In the genomic region with DNA sequence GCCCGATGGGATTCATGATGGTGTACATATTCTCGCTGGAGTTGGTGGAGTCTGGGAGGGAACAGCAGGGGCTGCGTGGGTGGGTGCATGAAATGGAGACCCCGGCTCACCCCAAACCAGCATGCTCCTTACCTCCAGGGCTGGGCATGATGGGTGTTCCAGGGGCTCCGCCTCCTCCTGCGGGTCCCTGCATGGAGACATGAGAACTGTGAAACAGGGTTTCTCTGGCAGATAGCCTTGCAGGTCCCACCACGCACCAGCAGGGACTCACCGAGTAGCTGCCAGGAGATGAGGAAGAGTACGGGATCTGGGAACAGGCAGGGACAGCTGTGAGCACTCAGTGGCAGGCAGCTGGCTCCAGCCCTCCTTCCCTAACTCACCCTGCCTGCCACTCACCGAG, we compare ENCODE assay signal across 9 mouse cellular contexts. TPM values are rescaled to one million over a fixed set of nuclear protein-coding genes. Genes with fewer than 3 reads are reported as not detected.
DNase-seq lines count a peak whose midpoint lies in the region; ATAC-seq and TF ChIP-seq lines count a peak whose summit lies in the region.
"Had no signal": no experiment of that assay in that cellular context is flagged by ENCODE, and none has a peak within 500 bp of the region (broad histone marks: within the 10 kb centered on the region; RNA-seq: fewer than 3 reads in every experiment).

No protein-coding gene starts in this region.

- no peak for TF ChIP-seq CTCF in kidney, postnatal 0 days (IDR thresholded peaks at IDR 0.05; ENCODE audit: low read depth)
- TF ChIP-seq CTCF in brain, embryonic 14.5 days (IDR thresholded peaks at IDR 0.05; ENCODE audit: borderline replicate concordance, extremely low read depth, insufficient read depth, insufficient read length), result 0 out of 2 replicates have a peak, but pooled peaks have one; percentile 1

- DNase-seq in kidney, postnatal 0 days (ENCODE audit: low spot score), result peak; percentile 53
- no peak for DNase-seq in kidney, postnatal 14 days
- DNase-seq in brain, embryonic 14.5 days (ENCODE audit: low read depth), result no peak
- DNase-seq in heart, postnatal 4 days, result peak; percentile 25
- no peak for DNase-seq in midbrain, embryonic 11.5 days (ENCODE audit: low spot score, missing footprints)
- DNase-seq in urinary bladder, postnatal 14 days (ENCODE audit: low spot score), result no peak
- DNase-seq in urinary bladder, postnatal 10 days (ENCODE audit: low spot score), result no peak
- DNase-seq in cerebellum, adult 8-10 months, result no peak

- no peak overlapping the region for H3K27ac ChIP-seq in kidney, postnatal 0 days
- H3K27ac ChIP-seq in midbrain, embryonic 11.5 days (ENCODE audit: low read depth, low read length), result no peak overlapping the region; the same call in 1 of the 2 replicates

- 25% methylated on average over 10 of the region's 10 CpGs for WGBS in kidney, postnatal 0 days
- WGBS in midbrain, embryonic 11.5 days, result 18% methylated on average over 10 of the region's 10 CpGs

- H3K27me3 ChIP-seq in kidney, postnatal 0 days (ENCODE audit: insufficient read depth, low read length), result no peaks in the 10 kb centered on the region
- H3K27me3 ChIP-seq in midbrain, embryonic 11.5 days (ENCODE audit: control insufficient read depth, insufficient read depth, low read length), result peaks cover 6% of the 10 kb centered on the region; the same call in 1 of the 2 replicates
- H3K27me3 ChIP-seq: Patski had no signal

- H3K4me2 ChIP-seq in kidney, postnatal 0 days (ENCODE audit: low read length), result peak overlapping the region; percentile 74
- peak overlapping the region; percentile 77 for H3K4me2 ChIP-seq in midbrain, embryonic 11.5 days

- H3K9ac ChIP-seq in kidney, postnatal 0 days (ENCODE audit: low read depth, low read length), result peak overlapping the region; percentile 60; the same call in 1 of the 2 replicates
- H3K9ac ChIP-seq in midbrain, embryonic 11.5 days (ENCODE audit: low read length), result peak overlapping the region; percentile 80; the same call in 1 of the 2 replicates

- no peak overlapping the region for H3K4me3 ChIP-seq in kidney, postnatal 0 days (replicated peaks; ENCODE audit: low read depth, low read length)
- H3K4me3 ChIP-seq in midbrain, embryonic 11.5 days (ENCODE audit: low read depth, low read length), result peak overlapping the region; percentile 36

- peaks cover 30% of the 10 kb centered on the region for H3K4me1 ChIP-seq in kidney, postnatal 0 days (replicated peaks; ENCODE audit: insufficient read depth, low read length)
- peaks cover 52% of the 10 kb centered on the region for H3K4me1 ChIP-seq in midbrain, embryonic 11.5 days (ENCODE audit: control insufficient read depth, insufficient read depth, low read length)

- no peak for TF ChIP-seq POLR2A in brain, embryonic 14.5 days (IDR thresholded peaks at IDR 0.05; ENCODE audit: borderline replicate concordance, extremely low read depth, insufficient read depth, insufficient read length, poor library complexity, severe bottlenecking)

- H3K36me3 ChIP-seq in kidney, postnatal 0 days (ENCODE audit: insufficient read depth, low read length), result 0 out of 2 replicates have a peak, but pooled peaks cover 3% of the 10 kb centered on the region
- no peaks in the 10 kb centered on the region for H3K36me3 ChIP-seq in midbrain, embryonic 11.5 days (ENCODE audit: control insufficient read depth, insufficient read depth, low read length)

- no peak for ATAC-seq in kidney, postnatal 0 days (replicated peaks; ENCODE audit: low FRiP score, low read depth)
- ATAC-seq in midbrain, embryonic 11.5 days (ENCODE audit: low FRiP score), result peak; percentile 1; the same call in 1 of the 2 replicates
- ATAC-seq: Patski had no signal

- no peaks in the 10 kb centered on the region for H3K9me3 ChIP-seq in kidney, postnatal 0 days (replicated peaks; ENCODE audit: low read length)
- H3K9me3 ChIP-seq in midbrain, embryonic 11.5 days (ENCODE audit: control insufficient read depth, low read length), result no peaks in the 10 kb centered on the region

RNA-seq across cellular contexts. Expression of gene Isyna1, which starts 4.5 kb away (rescaled TPM):
- polyA plus RNA-seq in kidney, postnatal 0 days (2015; fragmentation: Nextera tagmentation; extraction: Ambion mirVana), result 166 and 169 TPM in 2 replicates
- 165 and 231 TPM in 2 replicates for polyA plus RNA-seq in brain, embryonic 14.5 days (2012; rRNA removed)
- total RNA-seq in heart, postnatal 4 days (2021), result 10 to 100 TPM; 38.9 to 41.6 TPM
- polyA plus RNA-seq in midbrain, embryonic 11.5 days (2014; fragmentation: Nextera tagmentation; extraction: Ambion mirVana), result 46.1 and 56.0 TPM in 2 replicates

RNA-seq across cellular contexts. Expression of gene Ssbp4, which starts 9.9 kb away (rescaled TPM):
- 166 and 188 TPM in 2 replicates for polyA plus RNA-seq in kidney, postnatal 0 days (2015; fragmentation: Nextera tagmentation; extraction: Ambion mirVana)
- 202 and 236 TPM in 2 replicates for polyA plus RNA-seq in brain, embryonic 14.5 days (2012; rRNA removed)
- 10 to 100 TPM; 73.8 to 78.5 TPM for total RNA-seq in heart, postnatal 4 days (2021)
- 87.8 and 96.9 TPM in 2 replicates for polyA plus RNA-seq in midbrain, embryonic 11.5 days (2014; fragmentation: Nextera tagmentation; extraction: Ambion mirVana)

RNA-seq across cellular contexts. Expression of gene Lrrc25, which starts 17.2 kb away (rescaled TPM):
- 1.9 and 2.8 TPM in 2 replicates for polyA plus RNA-seq in kidney, postnatal 0 days (2015; fragmentation: Nextera tagmentation; extraction: Ambion mirVana)
- polyA plus RNA-seq in brain, embryonic 14.5 days (2012; rRNA removed), result 1.4 TPM in 2 replicates
- 1 to 10 TPM; 1.1 to 1.5 TPM for total RNA-seq in heart, postnatal 4 days (2021)
- polyA plus RNA-seq in midbrain, embryonic 11.5 days (2014; fragmentation: Nextera tagmentation; extraction: Ambion mirVana), result 1.2 and 1.3 TPM in 2 replicates

RNA-seq across cellular contexts. Expression of gene Gdf15, which starts 33.5 kb away (rescaled TPM):
- 3.0 and 3.2 TPM in 2 replicates for polyA plus RNA-seq in kidney, postnatal 0 days (2015; fragmentation: Nextera tagmentation; extraction: Ambion mirVana)
- polyA plus RNA-seq in brain, embryonic 14.5 days (2012; rRNA removed), result 0.23 and 0.26 TPM in 2 replicates
- total RNA-seq in heart, postnatal 4 days (2021), result 1 to 10 TPM; 2.7 to 3.5 TPM
- polyA plus RNA-seq in midbrain, embryonic 11.5 days (2014; fragmentation: Nextera tagmentation; extraction: Ambion mirVana), result 0.10 and 0.11 TPM in 2 replicates

RNA-seq across cellular contexts. Expression of gene Ell, which starts 59.5 kb away (rescaled TPM):
- 14.9 and 17.1 TPM in 2 replicates for polyA plus RNA-seq in kidney, postnatal 0 days (2015; fragmentation: Nextera tagmentation; extraction: Ambion mirVana)
- polyA plus RNA-seq in brain, embryonic 14.5 days (2012; rRNA removed), result 26.6 and 27.0 TPM in 2 replicates
- 10 to 100 TPM; 16.7 to 17.6 TPM for total RNA-seq in heart, postnatal 4 days (2021)
- 13.0 TPM in 2 replicates for polyA plus RNA-seq in midbrain, embryonic 11.5 days (2014; fragmentation: Nextera tagmentation; extraction: Ambion mirVana)

Comparison
In these comparisons a context has a peak if more than half of its experiments do, and no peak if none do; other contexts are left out.
1. DNase-seq: peak in kidney, postnatal 0 days (single experiment) and heart, postnatal 4 days (single experiment); none in kidney, postnatal 14 days (single experiment), brain, embryonic 14.5 days (single experiment), midbrain, embryonic 11.5 days (single experiment), urinary bladder, postnatal 14 days (single experiment), urinary bladder, postnatal 10 days (single experiment) and cerebellum, adult 8-10 months (single experiment).